Mouse (Mus musculus): ENCODE results near the gene Armc8. TPM values are rescaled to one million over a fixed set of nuclear protein-coding genes. Genes with fewer than 3 reads are reported as not detected.

The Armc8 gene
- total and polyA plus RNA-seq, 2 experiments from 2014 or later: 75.4 to 75.9 TPM

DNA sequence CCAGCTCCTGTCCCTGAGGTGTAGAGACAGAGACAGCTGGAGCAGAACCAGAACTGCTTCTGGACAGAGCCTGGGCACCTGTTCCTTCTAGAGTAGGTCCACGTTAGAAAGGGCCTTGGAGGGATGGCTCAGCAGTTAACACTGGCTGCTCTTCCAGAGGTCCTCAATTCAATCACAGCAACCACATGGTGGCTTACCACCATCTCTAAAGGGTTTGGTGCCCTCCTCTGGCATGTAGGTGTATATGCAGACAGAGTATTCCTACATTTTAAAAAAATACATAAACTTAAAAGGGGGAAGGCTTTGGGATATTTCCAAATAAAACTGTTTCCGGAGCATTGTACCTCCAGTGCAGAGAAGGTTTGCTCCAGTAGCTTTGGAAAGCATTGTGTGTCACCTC, 12.0 kb upstream of the Armc8 start:
- no peak overlapping the region for H3K27ac ChIP-seq (ENCODE audit: low read depth, low read length)
- H3K4me3 ChIP-seq (ENCODE audit: low read depth, low read length): no peak overlapping the region
- H3K9ac ChIP-seq (replicated peaks; ENCODE audit: low read length, poor library complexity, severe bottlenecking): no peak overlapping the region
- H3K4me2 ChIP-seq (ENCODE audit: low read depth, low read length, poor library complexity, severe bottlenecking): no peak overlapping the region
- 0 out of 2 replicates have a peak, but pooled peaks have one; percentile 39 for ATAC-seq (ENCODE audit: low FRiP score)
- H3K4me1 ChIP-seq (ENCODE audit: insufficient read depth, low read length): 0 out of 2 replicates have a peak, but pooled peaks cover 4% of the 10 kb centered on the region
- H3K27me3 ChIP-seq (ENCODE audit: insufficient read depth, low read length): no peaks in the 10 kb centered on the region
- H3K36me3 ChIP-seq (ENCODE audit: insufficient read depth, low read length): peaks cover 23% of the 10 kb centered on the region
- peak; percentile 83 for TF ChIP-seq CTCF (IDR thresholded peaks at IDR 0.05)
- WGBS: 43% methylated on average over 2 of the region's 2 CpGs
- H3K9me3 ChIP-seq (ENCODE audit: low read length): no peaks in the 10 kb centered on the region
- peak; percentile 81 for DNase-seq (ENCODE audit: low spot score)

DNA sequence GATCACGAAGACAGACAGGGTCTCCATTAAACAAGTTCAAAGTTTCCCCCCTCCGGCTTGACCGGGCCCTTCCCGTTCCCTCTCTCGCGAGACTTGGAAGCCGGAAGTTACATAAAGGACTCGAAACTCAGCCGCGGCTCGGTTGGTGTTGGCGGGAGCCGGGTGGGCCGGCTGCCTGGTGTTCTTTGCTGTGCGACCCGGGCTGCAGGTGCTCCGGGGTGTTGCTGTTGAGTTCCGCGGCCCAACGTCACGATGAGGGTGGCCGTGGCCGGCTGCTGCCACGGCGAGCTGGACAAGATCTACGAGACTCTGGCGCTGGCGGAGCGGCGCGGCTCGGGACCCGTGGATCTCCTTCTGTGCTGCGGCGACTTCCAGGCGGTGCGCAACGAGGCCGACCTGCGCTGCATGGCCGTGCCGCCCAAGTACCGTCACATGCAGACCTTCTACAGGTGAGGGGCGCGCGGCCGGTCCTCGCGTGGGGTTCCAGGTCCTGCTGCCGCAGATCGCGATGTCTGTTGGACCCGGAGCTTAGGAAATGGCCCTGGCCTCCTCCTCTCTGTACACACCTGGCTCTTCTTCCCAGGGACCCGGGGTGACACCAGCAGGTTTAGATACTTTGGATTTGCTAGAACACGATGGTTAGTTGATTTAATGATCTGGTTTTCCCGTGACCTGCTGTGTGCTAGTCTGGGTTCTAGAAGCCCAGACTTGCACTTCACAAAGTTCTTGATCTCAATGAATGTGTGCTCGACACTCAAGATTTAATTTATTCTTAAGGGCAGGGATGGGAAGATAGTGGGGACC, 7.2 kb upstream of the Armc8 start, which contains the start of gene Dbr1:
Gene Dbr1, plus strand, starts transcription at position 123 of the 804 bp plus-strand sequence.
- Histone ChIP-seq H3K36me3 (ENCODE audit: insufficient read depth, low read length) (no peaks in the 10 kb centered on the region), H3K4me3 (ENCODE audit: low read depth, low read length) (peak within 1 kb of the TSS; percentile 96), H3K9ac (replicated peaks; ENCODE audit: low read length, poor library complexity, severe bottlenecking) (peak within 1 kb of the TSS; percentile 91), H3K9me3 (ENCODE audit: low read length) (no peaks in the 10 kb centered on the region), H3K4me2 (ENCODE audit: low read depth, low read length, poor library complexity, severe bottlenecking) (peak within 1 kb of the TSS; percentile 64), H3K4me1 (ENCODE audit: insufficient read depth, low read length) (0 out of 2 replicates have a peak, but pooled peaks cover 4% of the 10 kb centered on the region), H3K27me3 (ENCODE audit: insufficient read depth, low read length) (no peaks in the 10 kb centered on the region), H3K27ac (ENCODE audit: low read depth, low read length) (peak within 1 kb of the TSS; percentile 82)
- WGBS: under 1% methylated on average over 57 of the region's 57 CpGs
- peak; percentile 94 for DNase-seq (ENCODE audit: low spot score)
- peak; percentile 96 for ATAC-seq (ENCODE audit: low FRiP score)
- no peak for TF ChIP-seq CTCF (IDR thresholded peaks at IDR 0.05)

DNA sequence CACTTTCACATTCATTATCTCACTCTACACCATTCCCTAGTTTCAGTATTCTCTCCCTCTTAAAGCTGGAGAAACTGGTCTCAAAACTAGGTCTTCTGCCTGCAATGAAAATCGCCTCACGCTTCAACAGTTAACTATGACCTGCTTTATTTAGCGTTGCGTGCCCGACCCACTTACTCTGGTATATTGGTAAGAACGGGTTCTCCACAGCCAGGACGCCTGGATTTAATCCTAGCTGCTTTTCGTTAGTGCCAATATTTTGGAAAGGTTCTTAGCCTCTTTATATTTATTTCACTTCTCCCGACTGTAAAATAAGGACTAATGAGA, 335 bp upstream of the Armc8 start:
- TF ChIP-seq CTCF (IDR thresholded peaks at IDR 0.05): no peak
- under 1% methylated on average over 9 of the region's 9 CpGs for WGBS

DNA sequence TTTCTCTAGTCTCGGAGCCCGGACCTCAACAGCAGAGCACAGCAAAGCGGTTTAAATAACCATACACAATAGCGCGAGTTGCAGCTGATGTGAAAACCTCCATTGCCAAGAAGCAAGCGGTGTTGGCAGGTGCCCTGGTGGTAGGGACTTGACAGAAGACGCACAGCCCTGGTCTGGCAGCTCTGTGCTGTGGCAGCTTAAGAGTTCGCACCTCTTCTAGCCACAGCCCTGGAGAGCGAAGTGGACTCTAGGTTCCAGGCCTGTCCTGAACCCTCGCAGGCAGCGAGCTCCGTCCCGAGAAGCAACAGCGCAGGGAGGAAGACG, 714 bp downstream of the Armc8 start:
- H3K9ac ChIP-seq (replicated peaks; ENCODE audit: low read length, poor library complexity, severe bottlenecking): peak overlapping the region; percentile 93
- no peaks in the 10 kb centered on the region for H3K36me3 ChIP-seq (ENCODE audit: insufficient read depth, low read length)
- H3K4me3 ChIP-seq (ENCODE audit: low read depth, low read length): peak overlapping the region; percentile 97
- peak overlapping the region; percentile 98 for H3K27ac ChIP-seq (ENCODE audit: low read depth, low read length)
- H3K27me3 ChIP-seq (ENCODE audit: insufficient read depth, low read length): no peaks in the 10 kb centered on the region
- ATAC-seq (ENCODE audit: low FRiP score): peak; percentile 62; the same call in 1 of the 2 replicates
- TF ChIP-seq CTCF (IDR thresholded peaks at IDR 0.05): peak; percentile 25
- 1% methylated on average over 15 of the region's 15 CpGs for WGBS
- peak overlapping the region; percentile 88 for H3K4me2 ChIP-seq (ENCODE audit: low read depth, low read length, poor library complexity, severe bottlenecking)
- no peaks in the 10 kb centered on the region for H3K9me3 ChIP-seq (ENCODE audit: low read length)
- peaks cover 7% of the 10 kb centered on the region; the same call in 1 of the 2 replicates for H3K4me1 ChIP-seq (ENCODE audit: insufficient read depth, low read length)
- DNase-seq (ENCODE audit: low spot score): peak; percentile 64

More for the DNA sequence above, 335 bp upstream of the Armc8 start:
- Histone ChIP-seq H3K4me1 (ENCODE audit: insufficient read depth, low read length) (peaks cover 7% of the 10 kb centered on the region; the same call in 1 of the 2 replicates), H3K4me3 (ENCODE audit: low read depth, low read length) (peak overlapping the region; percentile 97), H3K36me3 (ENCODE audit: insufficient read depth, low read length) (no peaks in the 10 kb centered on the region), H3K4me2 (ENCODE audit: low read depth, low read length, poor library complexity, severe bottlenecking) (peak overlapping the region; percentile 88), H3K9me3 (ENCODE audit: low read length) (no peaks in the 10 kb centered on the region), H3K27ac (ENCODE audit: low read depth, low read length) (peak overlapping the region; percentile 98), H3K27me3 (ENCODE audit: insufficient read depth, low read length) (no peaks in the 10 kb centered on the region), H3K9ac (replicated peaks; ENCODE audit: low read length, poor library complexity, severe bottlenecking) (peak overlapping the region; percentile 93)
- ATAC-seq (ENCODE audit: low FRiP score) (peak; percentile 42; the same call in 1 of the 2 replicates), DNase-seq (ENCODE audit: low spot score) (no peak)

DNA sequence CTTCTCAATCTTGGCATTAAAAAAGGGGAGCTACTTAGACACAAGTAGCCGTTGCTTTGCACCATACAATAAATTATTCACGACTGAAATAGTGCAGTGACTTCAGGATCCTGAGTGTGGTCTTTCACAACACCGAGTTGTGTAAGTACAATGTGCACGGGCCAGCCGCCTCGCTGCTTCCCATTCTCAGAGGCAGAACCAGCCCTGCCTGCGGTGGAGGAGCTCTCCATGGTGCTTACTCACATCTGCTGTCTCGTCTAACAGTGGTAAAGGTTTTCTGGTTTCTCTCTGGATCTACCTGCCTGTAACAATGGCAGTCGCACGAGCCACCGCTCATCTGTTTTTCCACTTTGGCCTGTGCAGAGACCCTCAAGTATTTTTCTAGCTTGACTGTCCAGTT, 5.0 kb downstream of the Armc8 start:
- Histone ChIP-seq H3K27me3 (ENCODE audit: insufficient read depth, low read length) (no peaks in the 10 kb centered on the region), H3K9me3 (ENCODE audit: low read length) (no peaks in the 10 kb centered on the region), H3K27ac (ENCODE audit: low read depth, low read length) (no peak overlapping the region), H3K4me2 (ENCODE audit: low read depth, low read length, poor library complexity, severe bottlenecking) (no peak overlapping the region), H3K4me3 (ENCODE audit: low read depth, low read length) (no peak overlapping the region), H3K9ac (replicated peaks; ENCODE audit: low read length, poor library complexity, severe bottlenecking) (no peak overlapping the region), H3K4me1 (ENCODE audit: insufficient read depth, low read length) (peaks cover 7% of the 10 kb centered on the region; the same call in 1 of the 2 replicates), H3K36me3 (ENCODE audit: insufficient read depth, low read length) (no peaks in the 10 kb centered on the region)
- 36% methylated on average over 11 of the region's 11 CpGs for WGBS
- ATAC-seq (ENCODE audit: low FRiP score) (no peak), DNase-seq (ENCODE audit: low spot score) (peak; percentile 9)
- no peak for TF ChIP-seq CTCF (IDR thresholded peaks at IDR 0.05)

DNA sequence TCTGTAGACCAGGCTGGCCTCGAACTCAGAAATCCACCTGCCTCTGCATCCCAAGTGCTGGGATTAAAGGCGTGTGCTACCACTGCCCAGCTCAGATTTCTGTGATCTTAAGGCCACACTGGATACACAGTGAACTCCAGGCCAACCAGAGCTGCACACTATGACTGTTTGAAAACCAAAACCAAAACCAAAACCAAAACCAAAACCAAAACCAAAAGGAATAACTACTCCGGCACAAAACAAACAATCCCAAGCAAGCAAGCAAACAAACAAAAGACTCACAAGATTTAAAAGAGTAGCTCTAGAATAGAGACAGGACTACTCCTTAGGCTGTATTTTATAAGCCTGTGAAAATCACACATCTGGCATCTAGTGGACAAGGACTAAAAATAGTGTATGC, 8.3 kb downstream of the Armc8 start:
- no peaks in the 10 kb centered on the region for H3K36me3 ChIP-seq (ENCODE audit: insufficient read depth, low read length)
- no peaks in the 10 kb centered on the region for H3K4me1 ChIP-seq (ENCODE audit: insufficient read depth, low read length)
- TF ChIP-seq CTCF (IDR thresholded peaks at IDR 0.05): no peak
- H3K9ac ChIP-seq (replicated peaks; ENCODE audit: low read length, poor library complexity, severe bottlenecking): no peak overlapping the region
- H3K4me3 ChIP-seq (ENCODE audit: low read depth, low read length): no peak overlapping the region
- 97% methylated on average over 3 of the region's 3 CpGs for WGBS
- no peaks in the 10 kb centered on the region for H3K9me3 ChIP-seq (ENCODE audit: low read length)
- H3K4me2 ChIP-seq (ENCODE audit: low read depth, low read length, poor library complexity, severe bottlenecking): no peak overlapping the region
- H3K27me3 ChIP-seq (ENCODE audit: insufficient read depth, low read length): no peaks in the 10 kb centered on the region
- H3K27ac ChIP-seq (ENCODE audit: low read depth, low read length): no peak overlapping the region
- DNase-seq (ENCODE audit: low spot score) (no peak), ATAC-seq (ENCODE audit: low FRiP score) (no peak)
